Mouse (Mus musculus): ENCODE results near the gene Tnfrsf13c. TPM values are rescaled to one million over a fixed set of nuclear protein-coding genes. Genes with fewer than 3 reads are reported as not detected.

Gene Tnfrsf13c
- 282 to 319 TPM (median 304 TPM) in 4 replicates for total RNA-seq (2023)

DNA sequence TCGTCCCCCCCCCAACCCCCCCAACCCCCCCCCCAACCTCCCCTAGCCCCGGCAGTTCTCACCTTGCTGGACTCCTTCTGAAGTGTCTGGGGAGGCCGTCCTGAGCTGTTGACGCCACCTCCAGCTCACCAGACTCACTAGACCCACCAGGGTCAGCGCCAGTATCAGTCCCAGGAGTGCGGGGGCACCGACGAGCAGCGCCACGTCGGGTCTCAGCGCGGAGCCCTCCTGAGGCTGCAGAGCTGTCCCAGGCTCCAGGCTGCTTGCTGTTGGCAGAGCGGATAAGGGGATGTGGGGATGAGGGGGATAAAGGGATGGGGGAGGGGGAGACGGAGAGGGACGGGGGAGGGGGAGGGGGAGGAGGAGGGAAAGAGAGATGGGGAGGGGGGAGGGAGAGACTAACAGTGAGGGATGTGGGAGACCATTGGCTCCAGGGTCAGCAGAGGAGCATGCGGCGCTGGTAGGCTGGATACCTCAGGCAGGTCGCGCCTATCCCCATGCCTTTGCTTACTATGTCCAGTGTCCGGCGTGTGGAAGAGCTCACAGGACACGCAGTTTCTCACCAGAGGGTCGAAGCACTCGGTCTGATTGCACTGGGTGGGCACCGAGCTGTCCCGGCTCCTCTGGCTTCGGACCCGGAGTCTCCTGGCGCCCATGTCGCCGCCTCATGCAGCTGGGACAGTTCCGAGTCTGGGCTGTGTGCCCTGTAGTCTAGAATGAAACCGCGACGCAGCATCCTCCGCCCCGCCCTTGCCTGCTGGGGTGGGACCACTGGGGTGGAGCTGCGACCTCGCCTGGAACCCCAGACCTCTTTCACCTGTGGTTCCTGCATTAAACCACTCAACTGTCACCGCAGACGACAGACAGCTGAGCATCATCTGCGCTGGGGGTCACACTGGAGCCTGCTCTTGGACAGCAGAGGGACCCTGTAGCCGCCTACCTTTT lies at the start of gene Tnfrsf13c:
Gene Tnfrsf13c (minus strand): TSS at position 713 of the 945 bp plus-strand sequence.

DNA sequence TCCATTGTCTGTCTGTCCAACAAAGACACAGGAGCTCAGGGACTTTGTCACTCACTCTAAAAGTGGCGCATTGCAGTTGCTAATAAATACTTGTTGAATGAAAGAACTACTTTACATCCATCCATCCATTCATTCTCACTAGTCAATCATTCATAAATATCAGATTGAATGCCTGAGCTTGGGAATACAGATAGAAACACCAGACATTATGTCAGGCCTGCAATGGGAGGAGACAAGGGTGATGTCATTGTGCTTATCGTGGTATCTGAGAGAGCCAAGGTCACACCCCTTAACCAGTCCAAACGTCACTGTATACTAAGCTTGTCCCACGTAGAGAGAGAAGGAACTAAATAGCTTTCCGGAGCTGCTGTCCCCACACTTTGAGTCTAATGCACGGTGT lies 27.9 kb upstream of the Tnfrsf13c start, which contains the start of gene 1500009C09Rik:
Gene 1500009C09Rik (plus strand): TSS at position 301 of the 400 bp plus-strand sequence.

DNA sequence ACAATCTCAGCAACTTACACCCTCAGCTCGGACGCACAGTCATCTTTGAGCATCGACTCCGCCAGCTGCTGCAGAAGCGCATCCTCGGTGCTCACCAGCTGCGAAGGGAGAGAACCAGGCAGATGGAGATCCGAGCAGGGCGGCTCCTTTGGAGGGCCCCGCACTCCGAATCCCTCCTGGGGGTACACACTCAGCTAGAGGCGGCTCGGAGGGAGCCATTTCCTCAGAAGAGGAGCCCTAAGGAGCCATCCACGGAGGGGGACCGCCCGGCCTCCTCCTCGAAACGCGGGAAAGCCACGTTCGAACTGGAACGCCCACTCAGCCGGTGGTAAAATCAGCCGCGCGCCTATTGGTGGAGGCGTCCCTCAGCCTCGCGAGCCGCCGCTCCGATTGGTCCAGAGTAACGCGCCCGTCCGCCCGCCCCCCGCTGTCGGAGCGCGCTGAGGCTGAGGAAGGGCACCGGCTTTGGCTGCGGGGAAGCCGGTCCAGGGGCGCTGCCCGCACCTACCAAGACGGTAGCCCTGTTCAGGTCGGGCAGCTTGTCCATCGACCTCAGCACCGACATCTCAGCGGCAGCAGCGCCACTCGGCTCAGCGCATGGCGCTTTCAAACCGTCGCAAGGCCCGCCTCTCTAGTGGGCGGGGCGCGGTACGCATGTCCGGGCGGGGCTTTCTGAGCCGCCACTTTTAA lies 20.1 kb upstream of the Tnfrsf13c start, which contains the start of gene Cenpm:
Gene Cenpm (minus strand): TSS at position 634 of the 690 bp plus-strand sequence.

DNA sequence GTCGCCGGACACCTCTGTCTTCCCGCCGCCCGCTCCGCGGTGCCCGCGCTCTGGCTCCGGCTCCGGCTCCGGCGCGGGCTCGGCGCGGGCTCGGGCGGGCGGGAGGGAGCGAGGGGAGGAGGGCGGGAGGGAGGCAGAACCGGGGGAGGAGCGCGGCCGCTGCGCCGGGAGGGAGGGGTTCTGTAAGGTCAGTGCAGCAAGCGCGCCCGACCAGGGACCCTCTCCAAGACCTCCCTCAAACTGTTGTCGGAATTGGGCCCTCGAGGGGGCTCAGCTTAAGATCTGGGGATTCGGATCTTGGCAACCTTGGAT lies 11.5 kb downstream of the Tnfrsf13c start, which contains the start of gene Shisa8:
Gene Shisa8 (minus strand): TSS at position 64 of the 312 bp plus-strand sequence.

Other genes starting within 250 kb of the Tnfrsf13c start
- gene 1700029P11Rik, start 243.8 kb downstream of the Tnfrsf13c start, total RNA-seq (2023), result not detected in 4 replicates
- gene Xrcc6, start 236.5 kb downstream of the Tnfrsf13c start, total RNA-seq (2023), result 23.7 to 31.5 TPM (median 28.5 TPM) in 4 replicates
- 25.1 to 29.2 TPM (median 26.1 TPM) in 4 replicates for gene Desi1, start 190.5 kb downstream of the Tnfrsf13c start, total RNA-seq (2023)
- 98.1 to 105 TPM (median 103 TPM) in 4 replicates for gene Snu13, start 176.8 kb downstream of the Tnfrsf13c start, total RNA-seq (2023)
- not detected in 4 replicates for gene 4930407I10Rik, start 165.2 kb downstream of the Tnfrsf13c start, total RNA-seq (2023)
- not detected in 4 replicates for gene Mei1, start 154.4 kb downstream of the Tnfrsf13c start, total RNA-seq (2023)
- 56.8 to 62.5 TPM (median 61.3 TPM) in 4 replicates for gene Ccdc134, start 96.4 kb downstream of the Tnfrsf13c start, total RNA-seq (2023)
- 225 to 235 TPM (median 230 TPM) in 4 replicates for gene Srebf2, start 77.2 kb downstream of the Tnfrsf13c start, total RNA-seq (2023)
- gene Shisa8, start 11.6 kb downstream of the Tnfrsf13c start, total RNA-seq (2023), result 5.3 to 9.3 TPM (median 6.8 TPM) in 4 replicates
- gene Cenpm, start 20.4 kb upstream of the Tnfrsf13c start, total RNA-seq (2023), result 1.3 to 4.6 TPM (median 1.4 TPM) in 3 of 4 replicates, not detected in the other
- gene 1500009C09Rik, start 28.0 kb upstream of the Tnfrsf13c start, total RNA-seq (2023), result 0.36 TPM in 1 of 4 replicates, not detected in the others
- 0.21 TPM in 1 of 4 replicates, not detected in the others for gene Sept3, start 50.5 kb upstream of the Tnfrsf13c start, total RNA-seq (2023)
- not detected in 4 replicates for gene Wbp2nl, start 74.6 kb upstream of the Tnfrsf13c start, total RNA-seq (2023)
- 55.4 to 59.8 TPM (median 57.8 TPM) in 4 replicates for gene Naga, start 114.6 kb upstream of the Tnfrsf13c start, total RNA-seq (2023)
- gene Pheta2, start 114.6 kb upstream of the Tnfrsf13c start, total RNA-seq (2023), result 2.2 TPM in 1 of 4 replicates, not detected in the others
- gene Smdt1, start 114.6 kb upstream of the Tnfrsf13c start, total RNA-seq (2023), result 89.7 to 104 TPM (median 94.2 TPM) in 4 replicates
- gene Ndufa6, start 130.0 kb upstream of the Tnfrsf13c start, total RNA-seq (2023), result 97.1 to 115 TPM (median 103 TPM) in 4 replicates
- gene Cyp2d22, start 155.9 kb upstream of the Tnfrsf13c start, total RNA-seq (2023), result 5.5 to 10.3 TPM (median 9.3 TPM) in 4 replicates
- not detected in 4 replicates for gene Cyp2d11, start 169.7 kb upstream of the Tnfrsf13c start, total RNA-seq (2023)
- gene Cyp2d10, start 182.8 kb upstream of the Tnfrsf13c start, total RNA-seq (2023), result not detected in 4 replicates
- not detected in 4 replicates for gene Cyp2d9, start 209.1 kb upstream of the Tnfrsf13c start, total RNA-seq (2023)

Measured in B cell, adult 62 days (primary cell).